Mouse (Mus musculus): ENCODE measurements around the gene Ptpre. TPM values are rescaled to one million over a fixed set of nuclear protein-coding genes. Genes with fewer than 3 reads are reported as not detected.
"Not testable (repeated sequence)": the region's sequence is repeated elsewhere in the genome, so short reads cannot be mapped to it uniquely, and the experiment has no call there.

Gene Ptpre
- polyA plus RNA-seq, 1 experiment = 21.2 TPM

DNA sequence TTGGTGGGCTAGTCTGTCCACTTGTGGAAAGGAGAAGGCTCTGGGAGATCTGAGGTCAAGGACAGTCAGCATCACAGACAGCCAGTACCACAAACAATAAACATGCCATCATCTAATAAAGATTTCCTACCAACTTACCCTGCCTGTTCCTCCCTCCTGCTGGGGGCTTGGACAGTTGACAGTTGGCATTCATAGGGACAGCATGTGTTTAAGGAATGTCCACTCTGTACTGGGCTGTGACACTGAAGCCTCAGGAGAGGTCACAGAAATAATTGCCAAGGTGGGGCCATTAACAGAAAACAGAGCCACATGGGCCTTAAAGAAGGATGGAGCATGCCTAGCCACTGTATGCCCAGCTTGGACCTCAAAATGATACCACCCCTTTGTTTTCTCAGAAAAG, 34.1 kb downstream of the Ptpre start:
- TF ChIP-seq POLR2A (IDR thresholded peaks at IDR 0.05; ENCODE audit: borderline replicate concordance, insufficient read depth, low read length) (no peak), CTCF (IDR thresholded peaks at IDR 0.05; ENCODE audit: borderline replicate concordance, insufficient read depth, low read depth, low read length) (no peak)
- H3K27me3 ChIP-seq (ENCODE audit: control insufficient read depth, insufficient read depth, low read length) = no peaks in the 10 kb centered on the region
- H3K4me3 ChIP-seq (replicated peaks; ENCODE audit: insufficient read depth, low read depth, low read length) = no peak overlapping the region
- H3K27ac ChIP-seq (ENCODE audit: insufficient read depth, low read length) = peak overlapping the region; percentile 17; the same call in 1 of the 2 replicates
- peak; percentile 87 to 88 for DNase-seq
- peaks cover 21% of the 10 kb centered on the region for H3K4me1 ChIP-seq (ENCODE audit: control insufficient read depth, insufficient read depth, low read length)

DNA sequence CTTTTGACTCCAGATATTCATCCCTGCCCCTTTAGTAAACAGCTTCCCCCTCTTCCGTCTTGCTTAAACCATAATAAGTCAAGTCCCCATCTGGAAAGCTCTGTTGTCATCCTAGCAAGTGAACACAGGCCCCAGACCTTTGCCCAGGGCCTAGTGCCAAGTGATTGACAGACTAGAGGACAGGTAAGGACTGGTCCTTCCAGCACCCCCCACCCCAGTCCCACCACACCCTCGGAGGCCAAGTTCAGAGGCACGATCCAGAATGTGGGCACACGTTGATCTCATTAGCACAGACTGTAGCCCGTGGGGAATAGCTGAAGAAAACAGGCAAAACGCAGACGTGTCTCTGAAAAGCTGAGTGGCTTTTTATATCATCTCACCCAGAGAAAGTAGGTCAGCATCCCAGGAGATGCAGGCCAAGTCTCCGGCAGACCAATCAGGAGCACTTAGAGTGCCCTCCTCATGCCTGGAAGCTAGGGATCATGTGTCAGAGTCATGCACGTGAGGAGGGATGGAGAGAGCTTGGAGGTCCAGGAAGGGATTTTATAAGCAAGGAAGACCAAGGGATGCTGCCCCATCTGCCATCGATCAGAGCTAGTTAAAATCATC, 34.8 kb downstream of the Ptpre start:
- TF ChIP-seq POLR2A (IDR thresholded peaks at IDR 0.05; ENCODE audit: borderline replicate concordance, insufficient read depth, low read length) (no peak), CTCF (IDR thresholded peaks at IDR 0.05; ENCODE audit: borderline replicate concordance, insufficient read depth, low read depth, low read length) (no peak)
- peak overlapping the region; percentile 83 for H3K27ac ChIP-seq (ENCODE audit: insufficient read depth, low read length)
- peak; percentile 77 to 88 for DNase-seq

DNA sequence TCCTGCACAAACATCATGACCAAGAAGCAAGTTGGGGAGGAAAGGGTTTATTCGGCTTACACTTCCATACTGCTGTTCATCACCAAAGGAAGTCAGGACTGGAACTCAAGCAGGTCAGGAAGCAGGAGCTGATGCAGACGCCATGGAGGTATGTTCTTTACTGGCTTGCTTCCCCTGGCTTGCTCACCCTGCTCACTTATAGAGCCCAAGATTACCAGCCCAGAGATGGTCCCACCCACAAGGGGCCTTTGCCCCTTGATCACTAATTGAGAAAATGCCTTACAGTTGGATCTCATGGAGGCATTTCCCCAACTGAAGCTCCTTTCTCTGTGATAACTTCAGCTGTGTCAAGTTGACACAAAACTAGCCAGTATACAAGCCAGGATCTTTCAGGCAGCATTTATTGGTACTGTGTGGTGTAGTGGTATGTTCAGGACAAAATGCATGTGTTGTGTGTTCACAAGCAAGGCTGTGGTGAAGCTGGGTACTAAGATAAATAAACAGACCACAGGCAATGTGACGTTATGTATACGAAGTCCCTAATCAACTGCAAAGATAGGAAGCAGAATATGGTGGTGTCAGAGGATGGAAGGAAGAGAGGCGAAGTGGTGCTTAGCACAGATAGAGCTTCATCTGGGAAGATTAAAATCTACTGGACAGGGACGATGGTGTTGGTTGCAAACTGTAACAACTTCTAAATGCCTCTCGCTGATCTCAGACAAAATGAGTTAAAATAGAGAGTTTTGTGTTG, 38.2 kb downstream of the Ptpre start:
- peaks cover 24% of the 10 kb centered on the region for H3K4me1 ChIP-seq (ENCODE audit: control insufficient read depth, insufficient read depth, low read length)
- H3K27me3 ChIP-seq (ENCODE audit: control insufficient read depth, insufficient read depth, low read length); DNase-seq; H3K27ac ChIP-seq (ENCODE audit: insufficient read depth, low read length); H3K4me3 ChIP-seq (replicated peaks; ENCODE audit: insufficient read depth, low read depth, low read length): not testable (repeated sequence)
- WGBS = 92% methylated on average over 7 of the region's 7 CpGs

More for the DNA sequence above, 34.8 kb downstream of the Ptpre start:
- no peak overlapping the region for H3K4me3 ChIP-seq (replicated peaks; ENCODE audit: insufficient read depth, low read depth, low read length)
- 8% methylated on average over 10 of the region's 10 CpGs for WGBS
- H3K27me3 ChIP-seq (ENCODE audit: control insufficient read depth, insufficient read depth, low read length) = no peaks in the 10 kb centered on the region
- H3K4me1 ChIP-seq (ENCODE audit: control insufficient read depth, insufficient read depth, low read length) = peaks cover 21% of the 10 kb centered on the region

DNA sequence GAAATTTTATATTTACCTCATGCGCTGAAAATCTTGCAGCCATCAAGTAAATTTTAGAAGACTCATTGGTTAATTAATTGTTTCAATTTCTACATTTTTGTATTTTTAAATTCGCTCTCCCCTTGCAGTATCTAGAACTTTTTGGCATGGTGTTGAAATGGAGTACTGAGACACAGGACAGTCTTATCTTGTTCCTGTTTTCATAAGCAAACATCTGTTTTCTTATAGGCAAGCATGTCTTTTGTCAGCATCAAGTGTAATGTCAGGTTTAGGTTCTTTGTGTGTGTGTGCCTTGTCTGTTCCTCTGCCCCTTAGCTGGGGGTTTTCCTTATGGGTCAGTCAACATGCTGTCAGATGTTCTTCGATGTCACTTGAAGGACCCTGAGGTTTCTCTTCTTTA, 39.0 kb downstream of the Ptpre start:
- DNase-seq = no peak
- WGBS = 65% methylated on average over 3 of the region's 3 CpGs
- Histone ChIP-seq H3K4me3 (replicated peaks; ENCODE audit: insufficient read depth, low read depth, low read length) (no peak overlapping the region), H3K27ac (ENCODE audit: insufficient read depth, low read length) (no peak overlapping the region), H3K27me3 (ENCODE audit: control insufficient read depth, insufficient read depth, low read length) (no peaks in the 10 kb centered on the region), H3K4me1 (ENCODE audit: control insufficient read depth, insufficient read depth, low read length) (peaks cover 18% of the 10 kb centered on the region)
- TF ChIP-seq POLR2A (IDR thresholded peaks at IDR 0.05; ENCODE audit: borderline replicate concordance, insufficient read depth, low read length) (no peak), CTCF (IDR thresholded peaks at IDR 0.05; ENCODE audit: borderline replicate concordance, insufficient read depth, low read depth, low read length) (no peak)

DNA sequence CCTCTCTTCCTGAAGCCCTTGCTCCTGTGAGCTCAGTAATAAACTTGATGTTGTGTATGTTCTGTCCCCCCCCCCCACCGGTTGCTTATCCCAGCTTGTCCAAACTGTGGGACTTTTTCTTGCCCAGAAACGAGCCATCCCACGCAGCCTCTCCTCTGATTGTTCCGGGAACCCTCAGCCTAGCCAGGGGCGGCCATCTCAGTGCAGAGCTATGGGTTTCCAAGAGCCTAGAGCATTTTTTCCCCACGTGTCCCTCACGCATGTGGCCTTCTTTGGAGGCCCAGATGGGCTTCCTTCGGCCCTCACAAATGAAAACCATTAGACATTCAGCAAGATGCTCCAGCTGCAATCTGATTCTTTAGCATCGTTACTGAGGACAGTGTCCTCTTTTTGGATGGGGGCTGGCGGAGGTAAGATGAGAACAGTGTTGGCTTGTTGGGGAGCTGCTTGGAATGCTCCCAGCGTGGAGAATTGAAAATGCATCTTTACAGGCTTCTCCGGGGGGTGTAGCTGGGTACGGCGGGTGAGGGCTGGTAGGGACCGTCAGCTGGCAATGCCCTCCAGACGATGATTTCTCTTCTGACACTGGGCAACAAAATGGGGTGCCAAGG, 41.5 kb downstream of the Ptpre start:
- H3K4me3 ChIP-seq (replicated peaks; ENCODE audit: insufficient read depth, low read depth, low read length) = no peak overlapping the region
- no peak overlapping the region for H3K27ac ChIP-seq (ENCODE audit: insufficient read depth, low read length)
- no peak for DNase-seq
- H3K27me3 ChIP-seq (ENCODE audit: control insufficient read depth, insufficient read depth, low read length) = no peaks in the 10 kb centered on the region
- peaks cover 6% of the 10 kb centered on the region; the same call in 1 of the 2 replicates for H3K4me1 ChIP-seq (ENCODE audit: control insufficient read depth, insufficient read depth, low read length)
- WGBS = 75% methylated on average over 16 of the region's 16 CpGs
- TF ChIP-seq CTCF (IDR thresholded peaks at IDR 0.05; ENCODE audit: borderline replicate concordance, insufficient read depth, low read depth, low read length) = no peak
- TF ChIP-seq POLR2A (IDR thresholded peaks at IDR 0.05; ENCODE audit: borderline replicate concordance, insufficient read depth, low read length) = no peak

DNA sequence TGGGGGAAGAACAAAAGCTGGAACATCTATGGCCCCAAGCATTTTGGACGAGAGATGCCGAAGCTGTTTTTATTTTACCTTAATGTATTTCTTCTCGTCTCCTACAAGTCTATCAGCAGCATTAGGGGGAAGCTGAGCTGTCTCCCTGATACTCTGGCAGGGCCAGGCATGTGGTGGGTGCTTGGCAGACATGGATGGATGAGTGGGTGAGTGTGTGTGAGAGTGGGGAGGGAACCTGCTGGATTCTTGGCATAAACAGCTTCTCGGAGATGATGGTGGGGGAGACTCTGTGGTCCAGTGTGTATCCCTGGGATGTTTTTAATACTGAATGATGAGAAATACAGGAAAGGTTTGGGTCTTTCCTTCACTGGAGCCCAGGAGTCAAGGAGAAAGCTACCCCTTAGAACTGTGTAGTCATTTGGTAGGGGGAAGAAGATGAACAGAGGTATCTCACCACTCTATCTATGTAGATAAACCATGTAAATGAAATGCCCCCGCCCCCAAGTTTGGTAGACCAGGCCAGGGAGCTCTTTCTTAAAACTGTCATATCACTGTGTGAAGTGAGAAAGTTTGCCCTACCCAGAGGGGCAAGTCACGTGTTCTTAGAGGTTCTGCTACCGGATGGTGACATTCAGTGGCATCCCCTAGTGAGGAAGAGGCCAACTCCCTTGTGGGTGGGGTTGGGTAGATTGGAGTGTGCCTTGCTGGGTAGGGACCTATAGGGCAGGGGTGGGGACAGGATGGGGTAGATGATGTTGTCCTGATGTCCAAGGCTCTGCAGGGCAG, 43.2 kb downstream of the Ptpre start:
- Histone ChIP-seq H3K27ac (ENCODE audit: insufficient read depth, low read length) (no peak overlapping the region), H3K4me3 (replicated peaks; ENCODE audit: insufficient read depth, low read depth, low read length) (no peak overlapping the region), H3K27me3 (ENCODE audit: control insufficient read depth, insufficient read depth, low read length) (no peaks in the 10 kb centered on the region), H3K4me1 (ENCODE audit: control insufficient read depth, insufficient read depth, low read length) (peaks cover 6% of the 10 kb centered on the region; the same call in 1 of the 2 replicates)
- TF ChIP-seq POLR2A (IDR thresholded peaks at IDR 0.05; ENCODE audit: borderline replicate concordance, insufficient read depth, low read length) (no peak), CTCF (IDR thresholded peaks at IDR 0.05; ENCODE audit: borderline replicate concordance, insufficient read depth, low read depth, low read length) (no peak)
- no peak for DNase-seq
- WGBS = 86% methylated on average over 7 of the region's 7 CpGs

DNA sequence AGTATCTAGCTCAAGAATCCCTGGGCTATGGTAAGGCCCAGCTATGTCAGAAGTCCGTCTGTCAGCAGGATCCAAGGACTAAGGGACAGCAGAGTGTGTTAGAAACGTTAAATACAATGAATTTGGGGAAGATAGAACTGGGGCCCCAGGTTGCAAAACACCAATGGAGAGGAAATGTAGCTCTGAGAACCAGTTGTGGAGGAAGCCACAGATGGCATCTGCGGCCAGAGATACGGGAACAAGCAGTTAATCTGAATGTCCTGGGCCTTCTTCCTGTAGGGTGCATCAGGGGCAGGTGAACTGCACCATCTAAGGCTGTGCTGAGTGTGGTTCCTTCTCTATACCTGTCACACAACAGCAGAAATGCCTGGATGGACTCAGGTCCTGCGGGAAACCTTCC, 43.8 kb downstream of the Ptpre start:
- Histone ChIP-seq H3K27me3 (ENCODE audit: control insufficient read depth, insufficient read depth, low read length) (no peaks in the 10 kb centered on the region), H3K4me3 (replicated peaks; ENCODE audit: insufficient read depth, low read depth, low read length) (no peak overlapping the region), H3K4me1 (ENCODE audit: control insufficient read depth, insufficient read depth, low read length) (peaks cover 6% of the 10 kb centered on the region; the same call in 1 of the 2 replicates), H3K27ac (ENCODE audit: insufficient read depth, low read length) (no peak overlapping the region)
- TF ChIP-seq CTCF (IDR thresholded peaks at IDR 0.05; ENCODE audit: borderline replicate concordance, insufficient read depth, low read depth, low read length) (no peak), POLR2A (IDR thresholded peaks at IDR 0.05; ENCODE audit: borderline replicate concordance, insufficient read depth, low read length) (no peak)
- 91% methylated on average over 5 of the region's 5 CpGs for WGBS
- no peak for DNase-seq
